Mouse (Mus musculus): ENCODE data around the gene Bard1. TPM values are rescaled to one million over a fixed set of nuclear protein-coding genes. Genes with fewer than 3 reads are reported as not detected.

Bard1 gene
- polyA plus RNA-seq, 1 experiment, result 2.3 TPM

DNA sequence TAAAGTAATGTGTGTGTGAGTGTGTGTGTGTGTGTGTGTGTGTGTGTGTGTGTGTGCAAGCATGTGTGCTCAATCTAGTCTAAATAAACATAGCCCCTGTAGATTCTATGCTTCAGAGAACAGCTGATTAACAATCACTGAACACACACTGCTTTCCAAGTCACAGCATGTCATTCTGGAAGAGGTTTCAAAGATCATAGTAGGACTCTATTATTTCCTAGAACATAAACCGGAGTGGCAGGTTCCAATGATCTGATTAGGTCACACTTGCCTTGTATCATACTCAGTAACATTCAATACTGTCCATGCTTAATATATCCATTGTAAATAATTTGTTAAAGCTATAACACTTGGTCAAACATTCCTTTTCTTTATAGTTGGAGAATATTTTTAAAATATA, 47.5 kb downstream of the Bard1 start:
- no peak for DNase-seq (ENCODE audit: low read depth, low spot score)
- WGBS, result 89% methylated on average over 1 of the region's 1 CpGs

DNA sequence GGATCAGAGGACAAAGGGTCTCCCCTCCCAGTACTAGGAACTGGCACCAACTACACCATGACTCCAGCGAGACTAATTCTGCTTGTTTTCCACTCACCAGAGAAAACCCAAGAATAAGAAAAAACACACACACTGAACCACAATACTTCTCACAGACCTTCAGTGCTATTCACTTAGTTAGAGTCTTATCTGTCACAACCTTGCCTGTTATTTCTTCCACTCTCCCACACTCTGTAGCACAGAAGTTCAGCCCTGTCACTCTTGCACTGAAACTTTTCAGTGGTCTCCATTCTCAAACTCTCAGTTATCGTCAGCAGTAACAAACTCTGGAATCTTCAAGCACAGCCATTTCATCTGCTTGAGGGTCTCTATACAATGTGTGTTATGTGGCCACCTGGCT, 50.2 kb downstream of the Bard1 start:
- DNase-seq (ENCODE audit: low read depth, low spot score), result no peak
- whole genome bisulfite sequencing, result 92% methylated on average over 2 of the region's 2 CpGs

GRCm38 (mm10) chr1:71052252-71052651, 50.7 kb downstream of the Bard1 start:
- DNase-seq (ENCODE audit: low read depth, low spot score), result no peak
- WGBS, result 91% methylated on average over 3 of the region's 3 CpGs

DNA sequence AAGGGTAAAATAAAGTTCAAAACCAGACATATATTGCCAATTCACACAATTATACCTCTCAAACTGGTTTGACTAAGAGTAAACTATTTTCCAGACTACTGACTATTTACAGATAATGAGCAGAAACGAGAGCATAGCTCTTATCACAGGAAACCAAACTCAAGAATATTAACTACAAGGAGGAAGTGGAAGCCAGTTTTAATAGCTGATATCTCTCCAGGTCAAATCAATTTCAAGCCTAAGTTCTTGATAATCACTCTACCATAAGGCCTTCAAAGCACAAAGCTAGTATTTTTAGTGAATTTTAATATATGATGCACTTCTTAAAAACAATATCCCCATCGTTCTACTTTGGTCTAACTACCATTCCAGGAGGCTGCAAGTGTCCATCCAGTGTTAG, 57.8 kb downstream of the Bard1 start:
- WGBS, result 62% methylated on average over 2 of the region's 2 CpGs
- no peak for DNase-seq (ENCODE audit: low read depth, low spot score)

DNA sequence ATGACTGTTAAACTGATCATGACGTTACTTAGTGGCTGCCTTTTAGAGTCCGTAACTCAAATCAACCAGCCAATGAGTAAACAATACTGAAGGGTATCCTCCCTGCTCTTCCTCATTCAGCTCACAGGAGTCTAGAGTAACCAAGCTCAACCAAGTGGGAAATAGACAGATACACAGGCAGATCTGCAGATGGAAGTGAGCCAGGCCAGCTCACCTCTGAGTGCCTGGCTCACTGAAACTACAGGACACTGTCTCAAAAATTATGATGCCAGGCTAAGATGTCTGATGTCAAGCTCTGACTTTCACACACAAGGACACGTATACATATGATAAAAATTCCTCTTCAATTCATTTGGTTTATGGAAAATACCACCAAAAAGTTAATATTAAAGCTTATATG, 59.0 kb downstream of the Bard1 start:
- DNase-seq (ENCODE audit: low read depth, low spot score), result no peak
- 84% methylated on average over 3 of the region's 3 CpGs for WGBS

GRCm38 (mm10) chr1:71036999-71037398, 65.9 kb downstream of the Bard1 start:
- WGBS, result 67% methylated on average over 7 of the region's 7 CpGs
- DNase-seq (ENCODE audit: low read depth, low spot score), result no peak

GRCm38 (mm10) chr1:71035565-71035964, 67.4 kb downstream of the Bard1 start:
- 79% methylated on average over 1 of the region's 1 CpGs for WGBS
- DNase-seq (ENCODE audit: low read depth, low spot score), result no peak

GRCm38 (mm10) chr1:71022766-71023165, 80.2 kb downstream of the Bard1 start:
- WGBS, result 76% methylated on average over 5 of the region's 5 CpGs
- DNase-seq (ENCODE audit: low read depth, low spot score), result no peak

- no peak for DNase-seq (ENCODE audit: low read depth, low spot score)
Measured at GRCm38 (mm10) chr1:71014345-71014744, 88.6 kb downstream of the Bard1 start.

- no peak for DNase-seq (ENCODE audit: low read depth, low spot score)
- WGBS, result 83% methylated on average over 6 of the region's 6 CpGs
Measured at GRCm38 (mm10) chr1:71005998-71006397, 96.9 kb downstream of the Bard1 start.

DNA sequence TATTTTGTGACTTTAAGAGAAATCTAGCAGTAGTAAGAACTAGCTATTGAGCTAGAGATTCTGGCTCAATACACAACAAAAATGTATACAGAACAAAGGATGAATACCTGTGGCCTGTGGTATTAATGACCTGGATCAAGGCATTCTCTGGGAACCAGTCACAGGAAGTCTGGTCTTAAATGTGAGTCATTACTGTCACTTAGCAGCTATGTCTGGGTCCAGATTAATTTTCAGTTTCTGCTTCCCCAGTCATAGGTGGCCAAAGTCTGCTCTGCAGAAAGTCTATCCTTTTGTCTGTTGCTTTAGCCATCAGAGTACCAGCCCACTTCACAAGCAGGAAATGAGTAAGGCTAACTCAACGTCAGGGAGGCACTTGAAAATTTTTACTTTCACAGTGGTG, 98.8 kb downstream of the Bard1 start:
- WGBS, result 24% methylated on average over 1 of the region's 1 CpGs

GRCm38 (mm10) chr1:71003741-71004140, 99.2 kb downstream of the Bard1 start:
- WGBS, result 18% methylated on average over 1 of the region's 1 CpGs
- no peak for DNase-seq (ENCODE audit: low read depth, low spot score)

More for the DNA sequence above, 98.8 kb downstream of the Bard1 start:
- no peak for DNase-seq (ENCODE audit: low read depth, low spot score)

- no peak for DNase-seq (ENCODE audit: low read depth, low spot score)
- 77% methylated on average over 10 of the region's 10 CpGs for WGBS
Measured at GRCm38 (mm10) chr1:70997377-70997993, 105.5 kb downstream of the Bard1 start.

GRCm38 (mm10) chr1:70996766-70997165, 106.2 kb downstream of the Bard1 start:
- WGBS, result 73% methylated on average over 3 of the region's 3 CpGs
- no peak for DNase-seq (ENCODE audit: low read depth, low spot score)
